Mouse (Mus musculus) stomach, embryonic 15.5 days (tissue): ENCODE data around the gene Yif1a. TPM values are rescaled to one million over a fixed set of nuclear protein-coding genes. Genes with fewer than 3 reads are reported as not detected.

ENCODE experiments used
- ATAC-seq: fragments of 200-750 bp; cut with Nextera tagmentation; 2 replicates; pipeline ENCODE4 v1.8.0; 2017; ENCODE audit warnings: low read depth, moderate number of reproducible peaks, moderate TSS enrichment; ENCODE audit not compliant: insufficient read depth, low FRiP score
- H3K27ac ChIP-seq: fragments of 300-500 bp; sonication (generic); 2 replicates; pipeline ENCODE4 v1.5.1; 2015; ENCODE audit warnings: mild to moderate bottlenecking, inconsistent platforms
- H3K27me3 ChIP-seq: fragments of 300-500 bp; sonication (generic); replicated peaks from 2 replicates; pipeline ENCODE4 v1.6.1; 2015; ENCODE audit warnings: inconsistent platforms
- H3K36me3 ChIP-seq: fragments of 300-500 bp; sonication (generic); 2 replicates; pipeline ENCODE4 v1.6.1; 2015; ENCODE audit warnings: inconsistent platforms
- H3K4me1 ChIP-seq: fragments of 300-500 bp; sonication (generic); 2 replicates; pipeline ENCODE4 v1.6.1; 2015; ENCODE audit warnings: inconsistent platforms
- H3K4me2 ChIP-seq: fragments of 300-500 bp; sonication (generic); 2 replicates; pipeline ENCODE4 v1.6.1; 2015; ENCODE audit warnings: mild to moderate bottlenecking, inconsistent platforms
- H3K4me3 ChIP-seq: fragments of 300-500 bp; sonication (generic); replicated peaks from 2 replicates; pipeline ENCODE4 v1.5.1; 2015; ENCODE audit warnings: inconsistent platforms
- H3K9ac ChIP-seq: fragments of 300-500 bp; sonication (generic); 2 replicates; pipeline ENCODE4 v1.6.1; 2015; ENCODE audit warnings: inconsistent platforms
- H3K9me3 ChIP-seq: fragments of 300-500 bp; sonication (generic); 2 replicates; pipeline ENCODE4 v1.6.1; 2016; ENCODE audit warnings: inconsistent platforms
- WGBS: fragments of 180-500 bp; shearing (Covaris S2); methylation state at CpG from one replicate; pipeline ENCODE4 v1.1.7; 2015; 5-methylcytosine and 5-hydroxymethylcytosine counted together
- polyA plus RNA-seq: library from polyadenylated mRNA; unstranded; fragments of >200 nt; fragmentation: Nextera tagmentation; extraction: Ambion mirVana; gene quantifications from 2 replicates; pipeline ENCODE4 v1.2.1, GENCODE M21; 2015

Yif1a gene
- polyA plus RNA-seq, 1 experiment from 2014 or later: 101 TPM

DNA sequence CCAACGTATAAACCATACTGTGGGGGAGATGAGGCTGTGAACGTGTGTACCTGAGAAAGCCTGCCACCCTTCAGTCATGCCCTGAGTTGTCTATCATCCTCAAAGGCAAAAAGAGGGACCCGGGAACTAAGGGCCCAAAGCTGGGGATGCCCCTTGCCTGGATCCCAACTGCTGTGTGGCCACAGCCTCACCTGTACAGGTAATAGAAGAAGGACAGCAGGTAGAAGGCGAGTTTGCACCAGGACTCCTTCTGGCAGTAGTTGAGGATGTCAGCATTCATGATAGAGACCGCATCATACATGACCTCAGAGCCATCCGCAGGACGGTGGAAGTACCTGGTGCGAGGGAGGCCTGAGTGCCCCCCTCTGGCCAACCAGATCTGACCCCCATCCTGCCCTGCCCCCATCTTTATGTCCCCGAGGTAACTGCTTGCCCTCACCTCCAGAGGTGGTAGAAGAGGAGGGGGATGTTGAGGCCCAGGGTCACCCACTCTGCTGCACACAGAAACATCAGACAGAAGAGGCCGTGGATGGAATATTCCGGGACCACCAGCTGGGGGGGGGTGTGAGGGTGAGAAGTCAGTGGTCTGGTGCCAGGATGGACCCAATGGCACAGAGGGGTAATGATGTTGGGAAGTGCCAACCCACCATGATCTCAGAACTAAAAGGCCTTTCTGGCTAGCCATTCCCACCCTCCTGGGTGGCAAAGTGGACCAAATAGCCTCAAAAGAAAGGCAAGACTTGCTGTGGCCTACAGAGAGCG, 5.3 kb downstream of the Yif1a start:
- no peak for ATAC-seq
- no peaks in the 10 kb centered on the region for H3K9me3 ChIP-seq
- no peak overlapping the region for H3K9ac ChIP-seq
- H3K36me3 ChIP-seq: peaks cover 14% of the 10 kb centered on the region
- peaks cover 34% of the 10 kb centered on the region for H3K4me1 ChIP-seq
- H3K27ac ChIP-seq: no peak overlapping the region
- no peak overlapping the region for H3K4me3 ChIP-seq
- 67% methylated on average over 12 of the region's 12 CpGs for WGBS
- no peak overlapping the region for H3K4me2 ChIP-seq
- no peaks in the 10 kb centered on the region for H3K27me3 ChIP-seq

DNA sequence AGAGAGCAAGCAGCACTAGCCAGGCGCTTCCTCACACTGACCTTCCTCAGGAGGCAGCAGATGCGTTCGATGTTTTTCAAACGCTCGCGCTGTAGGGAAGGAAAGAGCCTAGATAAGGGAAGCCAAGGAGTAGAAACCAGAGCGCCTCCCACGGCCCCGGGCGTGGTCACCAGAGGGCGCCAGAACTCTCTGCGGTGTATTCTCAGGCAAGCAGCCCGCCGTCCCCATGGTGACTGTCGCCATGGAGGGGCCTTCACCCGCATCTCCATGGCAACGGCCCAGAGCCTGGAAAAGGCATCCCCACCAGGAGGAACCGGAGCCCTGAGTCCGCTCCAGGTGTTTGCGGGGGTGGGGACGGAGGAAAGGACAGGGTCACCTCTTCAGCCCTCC, 5.9 kb downstream of the Yif1a start:
- Histone ChIP-seq H3K4me2 (no peak overlapping the region; the same call in 1 of the 2 replicates), H3K4me1 (peaks cover 34% of the 10 kb centered on the region), H3K36me3 (peaks cover 14% of the 10 kb centered on the region), H3K27ac (no peak overlapping the region), H3K9ac (no peak overlapping the region), H3K4me3 (no peak overlapping the region), H3K27me3 (no peaks in the 10 kb centered on the region), H3K9me3 (no peaks in the 10 kb centered on the region)
- peak; percentile 65 for ATAC-seq
- WGBS: 0% methylated on average over 21 of the region's 21 CpGs

DNA sequence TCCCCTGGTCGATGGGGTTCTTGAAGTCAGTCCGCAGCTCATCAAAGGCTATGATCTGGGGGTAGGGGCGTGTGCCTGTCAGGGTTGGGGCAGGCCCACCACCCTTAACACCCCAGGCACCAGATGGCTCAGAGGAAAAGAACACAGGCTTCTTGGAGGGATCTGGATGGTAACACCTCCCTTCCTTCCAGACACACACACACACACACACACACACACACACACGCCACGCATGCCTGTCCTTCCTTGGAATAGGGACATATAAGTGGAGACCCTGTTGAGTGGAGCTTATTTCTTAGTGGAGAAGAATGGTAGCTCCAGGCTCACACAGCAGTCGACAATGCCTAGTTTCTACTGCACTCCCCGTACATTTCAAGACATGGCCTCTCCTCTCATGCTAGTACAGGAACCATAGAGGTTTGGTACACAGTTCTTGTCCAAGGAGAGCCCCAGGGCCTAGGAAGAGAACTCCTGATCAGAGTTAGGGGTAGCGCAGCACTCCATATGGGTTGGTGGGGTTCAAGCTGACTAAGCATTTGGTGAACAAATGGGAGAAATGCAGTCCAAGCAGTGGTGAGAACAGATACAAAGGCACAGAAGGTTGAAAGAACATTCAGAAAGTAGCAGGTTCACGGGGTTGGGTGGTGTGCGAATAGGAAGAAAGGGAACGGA, 6.5 kb downstream of the Yif1a start:
- no peaks in the 10 kb centered on the region for H3K27me3 ChIP-seq
- no peak overlapping the region for H3K4me3 ChIP-seq
- H3K4me2 ChIP-seq: no peak overlapping the region; the same call in 1 of the 2 replicates
- no peaks in the 10 kb centered on the region for H3K9me3 ChIP-seq
- H3K9ac ChIP-seq: no peak overlapping the region
- H3K36me3 ChIP-seq: peaks cover 18% of the 10 kb centered on the region
- H3K27ac ChIP-seq: no peak overlapping the region
- H3K4me1 ChIP-seq: peaks cover 30% of the 10 kb centered on the region
- ATAC-seq: no peak
- whole genome bisulfite sequencing: 43% methylated on average over 11 of the region's 11 CpGs

DNA sequence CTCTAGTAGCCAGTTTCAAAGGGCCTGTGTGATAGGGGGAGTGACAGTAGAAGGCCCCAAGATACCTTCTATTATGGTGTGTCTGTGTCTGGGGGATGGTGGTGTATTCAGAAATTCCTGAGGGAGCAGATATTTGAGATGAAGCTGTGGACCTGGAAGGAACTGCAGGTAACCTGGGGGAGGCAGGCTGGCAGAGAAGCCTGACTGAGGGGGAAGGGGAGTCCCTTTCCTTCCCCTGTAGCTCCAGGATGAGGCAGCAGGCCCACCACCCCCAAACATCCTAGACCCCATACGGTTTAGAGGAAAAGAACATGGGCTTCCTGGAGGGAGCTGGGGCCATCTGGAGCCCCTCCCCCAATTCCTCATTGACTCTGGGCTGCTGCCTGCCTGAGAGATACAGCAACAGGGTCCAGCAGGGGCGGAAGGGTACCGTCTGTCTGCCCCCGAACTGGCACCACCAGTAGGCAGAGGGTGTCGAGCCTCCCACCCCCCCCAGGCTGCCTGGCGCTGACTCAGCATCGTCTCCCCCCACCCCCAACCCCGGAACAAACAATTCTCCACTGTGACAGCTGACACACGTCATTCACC, 7.6 kb downstream of the Yif1a start:
- Histone ChIP-seq H3K4me1 (peaks cover 30% of the 10 kb centered on the region), H3K27ac (no peak overlapping the region), H3K27me3 (no peaks in the 10 kb centered on the region), H3K4me2 (no peak overlapping the region), H3K9ac (no peak overlapping the region), H3K4me3 (no peak overlapping the region), H3K36me3 (peaks cover 29% of the 10 kb centered on the region), H3K9me3 (no peaks in the 10 kb centered on the region)
- ATAC-seq: no peak
- 14% methylated on average over 9 of the region's 9 CpGs for WGBS

DNA sequence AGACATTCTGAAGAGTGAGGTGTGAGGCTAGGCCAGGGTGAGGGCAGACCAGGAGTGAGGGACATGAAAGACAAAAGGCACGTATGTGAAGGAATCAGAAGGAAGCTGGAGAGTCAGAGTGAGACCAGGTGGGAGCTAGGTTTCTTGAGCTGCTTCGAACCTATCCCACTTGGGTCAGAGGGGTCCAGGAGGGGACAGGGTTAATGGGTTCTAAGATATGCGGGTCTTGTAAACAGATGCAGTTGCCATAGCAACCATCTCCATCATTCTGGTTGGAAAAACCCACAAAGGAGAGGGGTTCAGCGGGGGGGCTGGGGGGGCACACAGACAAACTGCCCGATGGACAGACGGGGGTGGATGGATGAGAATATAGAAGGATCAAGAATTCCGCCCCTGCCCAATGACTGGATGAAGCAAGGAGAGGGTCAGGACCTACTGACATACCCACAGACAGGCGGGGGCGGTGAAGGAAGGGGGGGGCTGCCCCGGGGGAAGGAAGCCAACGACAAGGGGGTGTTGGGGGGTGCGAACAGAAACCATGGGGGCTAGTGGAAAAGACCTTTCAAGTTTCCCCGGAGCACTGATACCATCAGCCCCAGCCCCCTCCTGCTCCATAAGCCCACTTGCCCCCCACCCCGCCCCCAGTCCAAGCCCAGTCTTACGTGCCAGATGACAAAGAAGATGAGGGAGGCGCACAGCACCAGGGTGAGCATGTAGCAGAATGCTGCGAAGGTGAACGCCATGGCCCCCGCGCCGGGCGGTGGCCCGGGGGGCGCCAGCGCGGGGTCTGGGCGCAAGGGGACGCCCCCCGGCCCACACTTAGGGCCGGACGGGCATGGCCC, 9.4 kb downstream of the Yif1a start:
- H3K4me3 ChIP-seq: peak overlapping the region; percentile 61
- H3K4me1 ChIP-seq: peaks cover 30% of the 10 kb centered on the region
- H3K27me3 ChIP-seq: no peaks in the 10 kb centered on the region
- no peak overlapping the region for H3K27ac ChIP-seq
- no peaks in the 10 kb centered on the region for H3K9me3 ChIP-seq
- H3K4me2 ChIP-seq: peak overlapping the region; percentile 100
- H3K36me3 ChIP-seq: peaks cover 30% of the 10 kb centered on the region
- ATAC-seq: 0 out of 2 replicates have a peak, but pooled peaks have one; percentile 1
- WGBS: 5% methylated on average over 31 of the region's 31 CpGs
- peak overlapping the region; percentile 60 for H3K9ac ChIP-seq

DNA sequence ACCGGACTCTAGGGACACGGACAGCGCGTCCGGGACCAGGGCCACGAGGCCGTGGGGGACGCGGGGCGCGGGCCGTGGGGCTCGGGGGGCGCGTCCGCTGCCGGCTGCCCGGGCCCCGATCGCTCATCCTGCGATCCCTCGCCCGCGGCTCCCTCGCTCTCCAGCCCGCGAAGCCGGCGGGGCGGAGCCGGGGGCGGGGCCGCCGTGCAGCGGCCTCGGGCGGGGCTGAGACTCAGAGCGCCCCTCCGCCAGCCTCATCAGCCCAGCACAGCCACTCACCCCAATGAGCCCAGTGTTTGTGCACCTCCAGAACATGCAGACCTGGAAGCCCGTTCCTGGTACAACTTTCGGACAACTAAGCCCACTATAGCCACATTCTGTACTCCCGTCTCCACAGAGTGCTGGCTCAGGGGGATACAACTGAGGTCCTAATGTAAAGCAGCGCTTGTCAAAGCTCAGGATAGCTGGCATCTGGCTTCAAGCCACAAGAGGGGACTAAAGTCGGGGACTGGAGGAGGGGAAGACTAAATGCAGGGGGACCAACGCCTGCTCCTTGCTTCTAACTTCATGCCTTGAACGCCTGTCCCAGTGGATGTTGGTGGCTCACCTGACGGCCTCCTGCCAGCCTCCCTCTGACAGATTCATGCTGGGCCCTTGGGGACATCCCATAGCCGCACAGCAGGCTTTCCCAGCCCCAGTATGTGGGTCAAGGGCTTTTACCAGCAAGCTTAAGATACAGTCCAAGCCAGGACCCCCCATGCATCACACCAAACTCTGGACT, 10.2 kb downstream of the Yif1a start, which contains the start of gene Cnih2:
Gene Cnih2, minus strand, starts transcription at position 159 of the 781 bp plus-strand sequence.
- peak; percentile 44 for ATAC-seq
- Histone ChIP-seq H3K4me2 (peak within 1 kb of the TSS; percentile 100), H3K27me3 (no peaks in the 10 kb centered on the region), H3K9ac (peak within 1 kb of the TSS; percentile 60), H3K27ac (no peak within 1 kb of the TSS), H3K9me3 (no peaks in the 10 kb centered on the region), H3K4me1 (peaks cover 30% of the 10 kb centered on the region), H3K36me3 (peaks cover 34% of the 10 kb centered on the region), H3K4me3 (peak within 1 kb of the TSS; percentile 61)
- 4% methylated on average over 38 of the region's 48 CpGs for WGBS

DNA sequence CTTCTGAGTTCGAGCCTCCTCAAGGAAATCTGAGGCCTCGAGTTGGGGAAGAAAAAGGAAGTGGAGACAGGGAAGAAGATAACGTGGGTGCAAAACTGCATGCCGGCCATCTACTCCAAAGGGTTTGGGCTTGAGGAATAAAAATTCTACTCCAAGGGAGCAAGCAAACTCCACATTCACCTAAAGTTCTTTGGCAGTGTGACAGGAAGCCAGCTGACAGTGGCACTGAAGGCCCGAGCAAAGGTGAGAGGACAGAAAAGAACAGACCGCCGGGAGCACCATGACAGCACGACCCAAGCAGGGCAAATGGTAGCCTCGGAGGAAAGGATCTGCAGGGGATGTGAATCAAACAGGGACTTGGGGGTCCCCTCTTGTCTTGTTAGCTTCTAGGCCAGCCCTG, 17.7 kb downstream of the Yif1a start:
- peaks cover 30% of the 10 kb centered on the region for H3K4me1 ChIP-seq
- H3K27me3 ChIP-seq: no peaks in the 10 kb centered on the region
- 6% methylated on average over 9 of the region's 9 CpGs for WGBS
- peak overlapping the region; percentile 97 for H3K27ac ChIP-seq
- peak overlapping the region; percentile 91 for H3K9ac ChIP-seq
- H3K36me3 ChIP-seq: peaks cover 42% of the 10 kb centered on the region
- ATAC-seq: no peak
- peak overlapping the region; percentile 87 for H3K4me2 ChIP-seq
- peak overlapping the region; percentile 85 for H3K4me3 ChIP-seq
- H3K9me3 ChIP-seq: no peaks in the 10 kb centered on the region

DNA sequence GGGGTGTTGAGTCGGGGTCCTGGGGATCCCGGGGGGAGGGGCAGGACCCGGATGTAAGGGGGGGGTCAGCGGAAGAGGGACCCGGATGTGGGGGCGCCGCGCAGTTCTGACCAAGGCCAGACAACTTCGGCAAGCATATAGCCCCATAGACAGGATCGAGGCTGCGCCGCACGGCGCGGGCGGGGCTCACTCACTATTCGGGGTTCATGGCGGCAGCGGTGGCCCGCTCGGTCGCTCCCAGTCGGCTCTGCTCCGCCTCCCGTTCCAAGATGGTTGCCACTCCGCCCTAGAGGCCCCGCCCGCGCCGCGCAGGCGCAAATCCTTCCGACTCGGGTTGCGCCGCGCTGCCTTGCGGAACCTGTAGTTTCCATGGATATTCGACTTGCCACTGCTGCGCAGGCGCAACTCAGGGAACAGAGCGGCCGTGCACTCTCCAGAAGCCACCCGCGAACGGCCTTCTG, 18.4 kb downstream of the Yif1a start, which contains the start of gene Rab1b:
Gene Rab1b, minus strand, starts transcription at position 342 of the 461 bp plus-strand sequence.
- Histone ChIP-seq H3K4me2 (peak within 1 kb of the TSS; percentile 87), H3K4me1 (peaks cover 30% of the 10 kb centered on the region), H3K27ac (peak within 1 kb of the TSS; percentile 97), H3K9me3 (no peaks in the 10 kb centered on the region), H3K36me3 (peaks cover 43% of the 10 kb centered on the region), H3K4me3 (peak within 1 kb of the TSS; percentile 85), H3K9ac (peak within 1 kb of the TSS; percentile 91), H3K27me3 (no peaks in the 10 kb centered on the region)
- under 1% methylated on average over 46 of the region's 46 CpGs for WGBS
- peak; percentile 93 for ATAC-seq

DNA sequence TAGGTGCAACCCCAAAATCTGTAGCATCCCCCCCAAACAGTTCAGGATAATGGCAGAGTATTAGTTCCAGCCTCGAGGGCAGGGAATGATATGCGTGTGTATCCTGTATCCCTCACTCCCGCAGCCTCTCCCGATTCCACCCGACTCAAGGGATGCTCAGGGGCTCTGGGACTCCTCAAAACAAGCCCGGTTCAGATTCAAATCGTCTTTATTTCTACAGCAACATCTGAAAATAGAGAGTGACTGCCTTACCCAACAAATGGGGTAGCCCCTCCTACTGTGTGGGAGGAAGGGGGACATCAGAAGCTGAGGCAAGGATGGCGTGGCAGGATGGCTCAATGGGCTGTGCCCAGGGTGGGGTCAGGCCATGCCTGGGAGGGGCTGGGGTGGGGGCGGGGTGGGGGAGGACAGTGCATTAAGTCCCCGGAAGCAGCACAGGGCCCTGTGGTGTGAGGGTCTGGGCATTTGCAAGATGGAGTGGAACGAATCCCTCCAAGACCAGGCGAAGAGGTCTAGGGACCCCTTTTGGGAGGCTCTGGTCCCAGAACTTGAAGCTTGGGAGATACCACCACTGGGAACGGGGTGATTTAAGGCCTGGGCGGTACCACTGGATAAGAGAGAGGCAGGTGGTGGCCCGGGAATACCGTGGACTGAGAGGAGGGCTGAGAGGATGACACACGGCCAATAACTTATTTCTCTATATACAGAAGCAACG, 19.4 kb downstream of the Yif1a start:
- Histone ChIP-seq H3K27me3 (no peaks in the 10 kb centered on the region), H3K4me3 (no peak overlapping the region), H3K36me3 (peaks cover 38% of the 10 kb centered on the region), H3K4me1 (peaks cover 30% of the 10 kb centered on the region), H3K27ac (peak overlapping the region; percentile 7), H3K9me3 (no peaks in the 10 kb centered on the region), H3K4me2 (peak overlapping the region; percentile 87; the same call in 1 of the 2 replicates), H3K9ac (0 out of 2 replicates have a peak overlapping the region, but pooled peaks have one; percentile 16)
- ATAC-seq: no peak
- WGBS: 70% methylated on average over 18 of the region's 18 CpGs

DNA sequence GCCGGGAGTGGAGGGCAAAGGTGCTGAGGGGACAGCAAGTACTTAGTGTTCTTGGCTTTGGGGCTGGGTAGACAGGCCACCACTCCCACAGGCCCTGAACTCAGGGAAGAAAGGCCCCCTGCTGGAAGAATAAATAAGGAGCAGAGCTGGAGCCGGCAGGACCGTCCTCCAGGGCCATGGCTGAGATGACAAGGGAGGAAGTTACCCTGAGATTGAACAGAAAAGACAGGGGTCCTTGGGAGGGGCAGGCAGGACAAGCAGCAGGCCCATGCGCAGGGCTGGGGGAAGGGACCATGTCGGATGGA, 19.9 kb downstream of the Yif1a start:
- H3K27ac ChIP-seq: peak overlapping the region; percentile 11; the same call in 1 of the 2 replicates
- H3K36me3 ChIP-seq: peaks cover 34% of the 10 kb centered on the region
- no peaks in the 10 kb centered on the region for H3K9me3 ChIP-seq
- peak overlapping the region; percentile 16; the same call in 1 of the 2 replicates for H3K9ac ChIP-seq
- 19% methylated on average over 5 of the region's 5 CpGs for WGBS
- H3K4me1 ChIP-seq: peaks cover 30% of the 10 kb centered on the region
- no peak for ATAC-seq
- H3K4me3 ChIP-seq: no peak overlapping the region
- no peak overlapping the region for H3K4me2 ChIP-seq
- H3K27me3 ChIP-seq: no peaks in the 10 kb centered on the region
